Mouse (Mus musculus): ENCODE measurements at regions not wholly inside any gene's neighbourhood (a gene's known extent, or its start where the extent isn't known, plus 50 kb on each side); places are given as distances from the start of the nearest gene placed in this dataset.
A peak's percentile ranks its signal among the peaks of the same experiment; 100 is the strongest.

GRCm38 (mm10) chr2:21970774-21971406 is 256.4 kb upstream of the Myo3a start:
- no peak overlapping the region for H3K4me3 ChIP-seq (ENCODE audit: low read depth, low read length)
- no peaks in the 10 kb centered on the region for H3K36me3 ChIP-seq (ENCODE audit: control insufficient read depth, insufficient read depth, low read length)
- no peak overlapping the region for H3K27ac ChIP-seq (ENCODE audit: low read length)
- H3K9me3 ChIP-seq (replicated peaks; ENCODE audit: control insufficient read depth, low read length, poor library complexity, severe bottlenecking), result no peaks in the 10 kb centered on the region
- no peak overlapping the region for H3K4me2 ChIP-seq (ENCODE audit: low read length)
- no peaks in the 10 kb centered on the region for H3K4me1 ChIP-seq (ENCODE audit: control insufficient read depth, insufficient read depth, low read length)
- no peaks in the 10 kb centered on the region for H3K27me3 ChIP-seq (ENCODE audit: control insufficient read depth, insufficient read depth, low read depth, low read length)
- no peak for ATAC-seq
- 87% methylated on average over 1 of the region's 1 CpGs for WGBS
- H3K9ac ChIP-seq (ENCODE audit: low read depth, low read length), result no peak overlapping the region

GRCm38 (mm10) chr2:21974599-21974998 is 252.7 kb upstream of the Myo3a start:
- no peak for ATAC-seq

GRCm38 (mm10) chr2:21975547-21975946 is 251.8 kb upstream of the Myo3a start:
- WGBS, result 42% methylated on average over 1 of the region's 1 CpGs
- Histone ChIP-seq H3K9ac (ENCODE audit: low read depth, low read length) (no peak overlapping the region), H3K36me3 (ENCODE audit: control insufficient read depth, insufficient read depth, low read length) (no peaks in the 10 kb centered on the region), H3K9me3 (replicated peaks; ENCODE audit: control insufficient read depth, low read length, poor library complexity, severe bottlenecking) (no peaks in the 10 kb centered on the region), H3K4me2 (ENCODE audit: low read length) (no peak overlapping the region), H3K4me3 (ENCODE audit: low read depth, low read length) (no peak overlapping the region), H3K27ac (ENCODE audit: low read length) (no peak overlapping the region), H3K4me1 (ENCODE audit: control insufficient read depth, insufficient read depth, low read length) (no peaks in the 10 kb centered on the region), H3K27me3 (ENCODE audit: control insufficient read depth, insufficient read depth, low read depth, low read length) (no peaks in the 10 kb centered on the region)
- ATAC-seq, result no peak

More at GRCm38 (mm10) chr2:21974599-21974998, 252.7 kb upstream of the Myo3a start:
- Histone ChIP-seq H3K4me1 (ENCODE audit: control insufficient read depth, insufficient read depth, low read length) (no peaks in the 10 kb centered on the region), H3K27ac (ENCODE audit: low read length) (no peak overlapping the region), H3K9ac (ENCODE audit: low read depth, low read length) (no peak overlapping the region), H3K36me3 (ENCODE audit: control insufficient read depth, insufficient read depth, low read length) (no peaks in the 10 kb centered on the region), H3K4me3 (ENCODE audit: low read depth, low read length) (no peak overlapping the region), H3K4me2 (ENCODE audit: low read length) (no peak overlapping the region), H3K9me3 (replicated peaks; ENCODE audit: control insufficient read depth, low read length, poor library complexity, severe bottlenecking) (no peaks in the 10 kb centered on the region), H3K27me3 (ENCODE audit: control insufficient read depth, insufficient read depth, low read depth, low read length) (no peaks in the 10 kb centered on the region)
- WGBS, result 77% methylated on average over 3 of the region's 3 CpGs

- Histone ChIP-seq H3K4me3 (ENCODE audit: low read depth, low read length) (no peak overlapping the region), H3K36me3 (ENCODE audit: control insufficient read depth, insufficient read depth, low read length) (no peaks in the 10 kb centered on the region), H3K27me3 (ENCODE audit: control insufficient read depth, insufficient read depth, low read depth, low read length) (no peaks in the 10 kb centered on the region), H3K4me2 (ENCODE audit: low read length) (no peak overlapping the region), H3K9me3 (replicated peaks; ENCODE audit: control insufficient read depth, low read length, poor library complexity, severe bottlenecking) (no peaks in the 10 kb centered on the region), H3K9ac (ENCODE audit: low read depth, low read length) (no peak overlapping the region), H3K4me1 (ENCODE audit: control insufficient read depth, insufficient read depth, low read length) (no peaks in the 10 kb centered on the region), H3K27ac (ENCODE audit: low read length) (no peak overlapping the region)
- ATAC-seq, result no peak
Measured at GRCm38 (mm10) chr2:21976337-21976736, 251.0 kb upstream of the Myo3a start.

GRCm38 (mm10) chr2:21976831-21977230 is 250.5 kb upstream of the Myo3a start:
- no peaks in the 10 kb centered on the region for H3K9me3 ChIP-seq (replicated peaks; ENCODE audit: control insufficient read depth, low read length, poor library complexity, severe bottlenecking)
- H3K4me1 ChIP-seq (ENCODE audit: control insufficient read depth, insufficient read depth, low read length), result no peaks in the 10 kb centered on the region
- no peak overlapping the region for H3K4me2 ChIP-seq (ENCODE audit: low read length)
- WGBS, result 85% methylated on average over 2 of the region's 2 CpGs
- no peaks in the 10 kb centered on the region for H3K27me3 ChIP-seq (ENCODE audit: control insufficient read depth, insufficient read depth, low read depth, low read length)
- H3K9ac ChIP-seq (ENCODE audit: low read depth, low read length), result no peak overlapping the region
- no peak overlapping the region for H3K27ac ChIP-seq (ENCODE audit: low read length)
- H3K4me3 ChIP-seq (ENCODE audit: low read depth, low read length), result no peak overlapping the region
- no peaks in the 10 kb centered on the region for H3K36me3 ChIP-seq (ENCODE audit: control insufficient read depth, insufficient read depth, low read length)
- ATAC-seq, result no peak

- H3K27ac ChIP-seq (ENCODE audit: low read length), result no peak overlapping the region
- WGBS, result 88% methylated on average over 9 of the region's 9 CpGs
- no peak overlapping the region for H3K4me3 ChIP-seq (ENCODE audit: low read depth, low read length)
- H3K9ac ChIP-seq (ENCODE audit: low read depth, low read length), result no peak overlapping the region
- H3K27me3 ChIP-seq (ENCODE audit: control insufficient read depth, insufficient read depth, low read depth, low read length), result no peaks in the 10 kb centered on the region
- no peaks in the 10 kb centered on the region for H3K9me3 ChIP-seq (replicated peaks; ENCODE audit: control insufficient read depth, low read length, poor library complexity, severe bottlenecking)
- H3K36me3 ChIP-seq (ENCODE audit: control insufficient read depth, insufficient read depth, low read length), result no peaks in the 10 kb centered on the region
- no peak for ATAC-seq
- H3K4me1 ChIP-seq (ENCODE audit: control insufficient read depth, insufficient read depth, low read length), result no peaks in the 10 kb centered on the region
- no peak overlapping the region for H3K4me2 ChIP-seq (ENCODE audit: low read length)
Measured at GRCm38 (mm10) chr2:21980177-21980576, 247.1 kb upstream of the Myo3a start.

GRCm38 (mm10) chr2:22024438-22024837 is 202.9 kb upstream of the Myo3a start:
- no peaks in the 10 kb centered on the region for H3K9me3 ChIP-seq (replicated peaks; ENCODE audit: control insufficient read depth, low read length, poor library complexity, severe bottlenecking)
- no peak overlapping the region for H3K4me3 ChIP-seq (ENCODE audit: low read depth, low read length)
- H3K4me1 ChIP-seq (ENCODE audit: control insufficient read depth, insufficient read depth, low read length), result peaks cover under 1% of the 10 kb centered on the region; the same call in 1 of the 2 replicates
- no peaks in the 10 kb centered on the region for H3K27me3 ChIP-seq (ENCODE audit: control insufficient read depth, insufficient read depth, low read depth, low read length)
- H3K27ac ChIP-seq (ENCODE audit: low read length), result no peak overlapping the region
- no peak overlapping the region for H3K9ac ChIP-seq (ENCODE audit: low read depth, low read length)
- no peak overlapping the region for H3K4me2 ChIP-seq (ENCODE audit: low read length)
- no peaks in the 10 kb centered on the region for H3K36me3 ChIP-seq (ENCODE audit: control insufficient read depth, insufficient read depth, low read length)
- WGBS, result 79% methylated on average over 2 of the region's 2 CpGs
- no peak for ATAC-seq

GRCm38 (mm10) chr2:22026794-22027193 is 200.5 kb upstream of the Myo3a start:
- Histone ChIP-seq H3K4me1 (ENCODE audit: control insufficient read depth, insufficient read depth, low read length) (peaks cover 3% of the 10 kb centered on the region; the same call in 1 of the 2 replicates), H3K36me3 (ENCODE audit: control insufficient read depth, insufficient read depth, low read length) (no peaks in the 10 kb centered on the region), H3K9ac (ENCODE audit: low read depth, low read length) (no peak overlapping the region), H3K27me3 (ENCODE audit: control insufficient read depth, insufficient read depth, low read depth, low read length) (no peaks in the 10 kb centered on the region), H3K9me3 (replicated peaks; ENCODE audit: control insufficient read depth, low read length, poor library complexity, severe bottlenecking) (no peaks in the 10 kb centered on the region), H3K27ac (ENCODE audit: low read length) (no peak overlapping the region), H3K4me2 (ENCODE audit: low read length) (no peak overlapping the region), H3K4me3 (ENCODE audit: low read depth, low read length) (no peak overlapping the region)
- no peak for ATAC-seq
- 88% methylated on average over 1 of the region's 1 CpGs for WGBS

- no peak overlapping the region for H3K4me3 ChIP-seq (ENCODE audit: low read depth, low read length)
- 54% methylated on average over 1 of the region's 1 CpGs for WGBS
- no peaks in the 10 kb centered on the region for H3K36me3 ChIP-seq (ENCODE audit: control insufficient read depth, insufficient read depth, low read length)
- peak; percentile 72; the same call in 1 of the 2 replicates for ATAC-seq
- no peaks in the 10 kb centered on the region for H3K9me3 ChIP-seq (replicated peaks; ENCODE audit: control insufficient read depth, low read length, poor library complexity, severe bottlenecking)
- no peak overlapping the region; the same call in 1 of the 2 replicates for H3K27ac ChIP-seq (ENCODE audit: low read length)
- H3K4me1 ChIP-seq (ENCODE audit: control insufficient read depth, insufficient read depth, low read length), result peaks cover 3% of the 10 kb centered on the region; the same call in 1 of the 2 replicates
- no peaks in the 10 kb centered on the region for H3K27me3 ChIP-seq (ENCODE audit: control insufficient read depth, insufficient read depth, low read depth, low read length)
- no peak overlapping the region for H3K9ac ChIP-seq (ENCODE audit: low read depth, low read length)
- H3K4me2 ChIP-seq (ENCODE audit: low read length), result no peak overlapping the region
Measured at GRCm38 (mm10) chr2:22028569-22028968, 198.7 kb upstream of the Myo3a start.
